Mouse (Mus musculus): Measurements from ENCODE around the gene Baz2a.
A peak's percentile ranks its signal among the peaks of the same experiment; 100 is the strongest.

Baz2a gene

DNA sequence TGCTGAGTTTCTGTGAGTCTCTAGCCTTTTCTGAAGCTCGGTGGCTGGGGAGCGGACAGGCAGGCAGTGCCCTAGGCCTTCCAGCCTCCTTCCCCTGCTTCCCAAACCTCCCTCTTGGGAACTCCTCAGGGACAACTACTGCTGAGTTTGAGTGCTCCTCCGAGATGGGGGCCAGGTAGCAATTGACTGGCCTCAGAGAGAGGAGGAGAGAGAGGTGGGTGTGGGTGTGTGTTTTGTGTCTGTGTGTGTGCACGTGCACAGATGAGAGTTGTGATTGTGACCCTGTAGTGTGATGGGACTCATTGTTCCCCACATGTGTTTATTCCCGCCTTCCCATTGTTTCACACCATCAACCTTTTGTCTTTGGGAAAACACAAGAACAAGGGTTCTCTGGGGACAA lies 36.1 kb downstream of the Baz2a start:
- peak overlapping the region; percentile 7; the same call in 1 of the 2 replicates for H3K4me3 ChIP-seq (replicated peaks; ENCODE audit: low read length)
- H3K4me1 ChIP-seq (replicated peaks; ENCODE audit: low read depth, low read length): peaks cover 85% of the 10 kb centered on the region
- H3K9me3 ChIP-seq (ENCODE audit: low read length): no peaks in the 10 kb centered on the region
- peaks cover 95% of the 10 kb centered on the region for H3K36me3 ChIP-seq (ENCODE audit: insufficient read depth, low read length)
- TF ChIP-seq POU5F1 (IDR thresholded peaks at IDR 0.05; ENCODE audit: borderline replicate concordance, low read length) (no peak), CTCF (conservative IDR thresholded peaks at IDR 0.05; ENCODE audit: low read length) (no peak), NANOG (IDR thresholded peaks at IDR 0.05; ENCODE audit: borderline replicate concordance, low read length) (no peak)
- H3K27me3 ChIP-seq (ENCODE audit: insufficient read depth, low read length): no peaks in the 10 kb centered on the region

DNA sequence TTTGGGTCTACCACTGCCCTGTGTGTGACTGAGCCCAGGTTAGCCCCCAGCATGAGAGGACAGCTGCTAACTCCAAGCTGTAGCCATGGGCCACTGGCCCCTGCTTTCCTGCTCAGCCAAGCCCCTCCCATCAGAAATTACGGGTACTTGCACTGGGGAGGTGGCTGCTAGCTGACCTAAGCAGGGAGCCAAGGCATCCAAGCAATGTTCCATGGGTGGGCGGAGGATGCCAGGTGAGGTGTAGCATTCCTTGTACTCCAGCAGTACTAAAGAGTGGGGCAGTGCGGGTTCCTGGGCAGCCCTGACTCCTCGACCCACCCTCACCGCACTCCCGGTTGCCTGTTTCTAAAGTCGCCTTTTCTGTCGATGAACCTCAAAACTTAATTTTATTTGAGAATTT lies 36.8 kb downstream of the Baz2a start:
- Histone ChIP-seq H3K4me3 (replicated peaks; ENCODE audit: low read length) (peak overlapping the region; percentile 7; the same call in 1 of the 2 replicates), H3K9me3 (ENCODE audit: low read length) (no peaks in the 10 kb centered on the region), H3K36me3 (ENCODE audit: insufficient read depth, low read length) (peaks cover 89% of the 10 kb centered on the region), H3K27me3 (ENCODE audit: insufficient read depth, low read length) (no peaks in the 10 kb centered on the region), H3K4me1 (replicated peaks; ENCODE audit: low read depth, low read length) (peaks cover 89% of the 10 kb centered on the region)
- no peak for TF ChIP-seq NANOG (IDR thresholded peaks at IDR 0.05; ENCODE audit: borderline replicate concordance, low read length)
- TF ChIP-seq POU5F1 (IDR thresholded peaks at IDR 0.05; ENCODE audit: borderline replicate concordance, low read length): no peak
- TF ChIP-seq CTCF (conservative IDR thresholded peaks at IDR 0.05; ENCODE audit: low read length): no peak

DNA sequence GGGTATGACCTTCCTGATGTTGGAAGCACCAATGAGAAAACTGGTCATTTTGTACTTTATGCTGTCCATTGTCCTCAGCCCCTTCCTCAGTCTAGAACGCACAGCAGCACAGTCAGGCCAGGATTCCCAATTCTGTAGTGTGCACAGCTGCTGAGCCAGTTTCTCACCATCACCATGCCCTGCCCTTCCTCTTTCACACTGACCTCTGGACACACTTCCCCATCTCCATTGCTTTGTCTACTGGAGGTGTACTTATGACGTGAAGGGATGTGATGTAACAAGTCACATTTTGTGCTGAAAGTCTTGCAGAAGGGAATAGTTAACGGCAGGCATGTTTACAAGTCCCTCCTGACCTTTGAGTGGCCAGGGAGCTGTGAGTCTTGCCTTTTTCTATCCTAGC lies 39.9 kb downstream of the Baz2a start:
- Histone ChIP-seq H3K36me3 (ENCODE audit: insufficient read depth, low read length) (peaks cover 73% of the 10 kb centered on the region), H3K4me3 (replicated peaks; ENCODE audit: low read length) (no peak overlapping the region), H3K27me3 (ENCODE audit: insufficient read depth, low read length) (no peaks in the 10 kb centered on the region), H3K4me1 (replicated peaks; ENCODE audit: low read depth, low read length) (peaks cover 76% of the 10 kb centered on the region), H3K9me3 (ENCODE audit: low read length) (no peaks in the 10 kb centered on the region)
- TF ChIP-seq NANOG (IDR thresholded peaks at IDR 0.05; ENCODE audit: borderline replicate concordance, low read length) (no peak), POU5F1 (IDR thresholded peaks at IDR 0.05; ENCODE audit: borderline replicate concordance, low read length) (no peak), CTCF (conservative IDR thresholded peaks at IDR 0.05; ENCODE audit: low read length) (no peak)

DNA sequence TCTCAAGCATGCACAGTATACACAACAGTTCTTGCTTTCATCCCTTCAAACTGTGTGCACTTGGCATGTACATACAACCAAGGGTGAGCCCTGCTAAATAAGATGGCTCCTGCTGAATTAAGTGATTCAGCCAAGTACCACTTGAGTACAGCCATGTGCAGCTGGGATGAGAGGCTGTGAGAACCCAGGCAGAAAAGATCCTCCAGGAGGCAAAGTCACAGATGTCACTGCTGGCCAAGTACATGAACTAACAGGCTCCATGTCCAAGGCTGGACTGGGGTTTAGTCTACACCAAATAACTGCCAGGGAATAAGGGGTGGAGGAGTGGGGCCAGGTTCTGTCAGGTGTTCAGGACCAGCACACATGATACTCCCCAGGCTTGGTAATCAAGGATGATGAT lies 40.4 kb downstream of the Baz2a start:
- Histone ChIP-seq H3K4me1 (replicated peaks; ENCODE audit: low read depth, low read length) (peaks cover 71% of the 10 kb centered on the region), H3K27me3 (ENCODE audit: insufficient read depth, low read length) (no peaks in the 10 kb centered on the region)
- TF ChIP-seq NANOG (IDR thresholded peaks at IDR 0.05; ENCODE audit: borderline replicate concordance, low read length): no peak

DNA sequence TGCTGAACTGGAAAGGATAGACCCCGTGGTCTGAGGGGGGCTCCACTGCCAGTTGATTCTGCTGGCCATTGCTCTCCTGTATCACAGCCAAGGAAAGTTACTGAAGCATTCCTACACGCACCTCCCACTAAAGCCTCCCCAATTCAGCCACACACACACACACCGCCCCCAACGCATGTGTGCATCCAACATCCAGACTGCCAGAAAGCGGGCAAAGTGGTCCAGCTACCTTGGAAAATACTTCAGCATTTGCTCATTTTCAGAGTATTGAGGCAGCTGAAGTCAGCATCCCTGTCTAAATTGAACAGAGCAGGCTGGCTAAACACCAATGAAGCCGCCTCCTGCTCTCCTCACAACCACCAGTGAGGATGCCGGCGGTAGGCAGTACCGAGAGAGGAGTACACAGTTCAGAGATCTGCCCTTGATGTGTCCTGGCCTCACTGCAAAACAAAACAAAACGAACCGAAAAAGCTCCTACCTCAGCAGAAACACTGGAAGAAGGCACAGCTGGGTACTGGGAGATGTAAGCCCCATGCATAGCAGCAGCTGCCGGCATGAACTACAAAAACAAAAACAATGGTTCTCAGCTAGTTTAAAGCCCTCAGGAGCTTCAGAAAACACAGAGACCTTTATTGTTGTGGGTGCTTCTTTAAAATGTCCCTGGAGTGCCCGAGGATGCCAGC lies 42.4 kb downstream of the Baz2a start:
- no peaks in the 10 kb centered on the region for H3K9me3 ChIP-seq (ENCODE audit: low read length)
- no peaks in the 10 kb centered on the region for H3K27me3 ChIP-seq (ENCODE audit: insufficient read depth, low read length)
- H3K36me3 ChIP-seq (ENCODE audit: insufficient read depth, low read length): peaks cover 64% of the 10 kb centered on the region
- TF ChIP-seq NANOG (IDR thresholded peaks at IDR 0.05; ENCODE audit: borderline replicate concordance, low read length) (peak; percentile 5; the same call in 1 of the 2 replicates), POU5F1 (IDR thresholded peaks at IDR 0.05; ENCODE audit: borderline replicate concordance, low read length) (no peak), CTCF (conservative IDR thresholded peaks at IDR 0.05; ENCODE audit: low read length) (no peak)
- 0 out of 2 replicates have a peak overlapping the region, but pooled peaks have one; percentile 13 for H3K4me3 ChIP-seq (replicated peaks; ENCODE audit: low read length)
- peaks cover 61% of the 10 kb centered on the region for H3K4me1 ChIP-seq (replicated peaks; ENCODE audit: low read depth, low read length)

More for the DNA sequence above, 40.4 kb downstream of the Baz2a start:
- Histone ChIP-seq H3K9me3 (ENCODE audit: low read length) (no peaks in the 10 kb centered on the region), H3K36me3 (ENCODE audit: insufficient read depth, low read length) (peaks cover 67% of the 10 kb centered on the region), H3K4me3 (replicated peaks; ENCODE audit: low read length) (no peak overlapping the region)

DNA sequence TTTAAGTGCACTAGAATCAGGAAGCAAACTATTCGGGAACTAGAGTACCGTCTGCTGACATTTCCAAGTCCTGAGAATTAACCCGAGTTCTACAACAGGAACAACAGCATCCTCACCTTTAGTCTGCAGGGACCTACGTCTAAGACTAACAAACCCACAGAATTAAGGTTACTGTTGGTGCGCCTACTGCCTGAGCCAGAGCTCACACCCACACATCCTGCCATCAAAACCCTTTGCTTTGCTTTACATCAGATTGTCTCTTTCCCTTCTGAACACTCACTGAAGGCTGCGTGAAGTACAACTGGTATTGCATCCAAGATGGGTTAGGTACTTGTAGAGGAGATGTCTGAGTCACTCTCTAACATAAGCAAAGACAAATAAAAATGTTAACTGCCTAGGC lies 44.0 kb downstream of the Baz2a start:
- TF ChIP-seq NANOG (IDR thresholded peaks at IDR 0.05; ENCODE audit: borderline replicate concordance, low read length) (no peak), POU5F1 (IDR thresholded peaks at IDR 0.05; ENCODE audit: borderline replicate concordance, low read length) (no peak), CTCF (conservative IDR thresholded peaks at IDR 0.05; ENCODE audit: low read length) (no peak)
- Histone ChIP-seq H3K36me3 (ENCODE audit: insufficient read depth, low read length) (peaks cover 58% of the 10 kb centered on the region), H3K27me3 (ENCODE audit: insufficient read depth, low read length) (no peaks in the 10 kb centered on the region), H3K4me1 (replicated peaks; ENCODE audit: low read depth, low read length) (peaks cover 60% of the 10 kb centered on the region), H3K4me3 (replicated peaks; ENCODE audit: low read length) (no peak overlapping the region), H3K9me3 (ENCODE audit: low read length) (no peaks in the 10 kb centered on the region)

DNA sequence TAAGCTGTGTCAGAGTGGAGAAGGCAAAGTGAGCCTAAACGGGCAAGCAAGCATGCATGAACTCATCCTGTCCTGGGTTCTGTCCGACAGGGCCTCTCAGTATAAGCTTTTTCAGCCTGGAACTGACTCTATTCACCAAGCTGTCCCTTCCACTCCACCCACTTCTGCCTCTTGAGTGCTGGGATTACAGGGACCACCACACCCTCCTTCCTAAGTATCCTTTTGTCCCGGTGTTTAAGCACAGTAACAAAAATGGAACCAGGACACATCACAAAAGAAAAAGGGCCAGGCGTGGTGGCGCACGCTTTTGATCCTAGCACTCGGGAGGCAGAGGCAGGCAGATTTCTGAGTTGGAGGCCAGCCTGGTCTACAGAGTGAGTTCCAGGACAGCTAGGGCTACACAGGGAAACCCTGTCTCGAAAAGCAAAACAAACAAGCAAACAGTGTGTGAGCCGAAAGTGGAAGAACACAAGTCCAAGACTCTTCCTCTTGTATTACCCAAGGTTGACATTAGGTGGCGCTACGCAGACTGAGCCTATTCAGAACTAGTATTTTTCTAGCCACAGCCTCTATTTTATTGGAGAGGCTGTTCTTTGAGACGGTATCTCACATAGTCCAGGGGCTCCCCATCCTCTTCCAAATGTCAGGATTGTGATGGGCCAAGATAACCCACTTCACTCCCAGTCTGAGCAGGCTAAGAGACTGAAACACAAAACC lies 49.0 kb downstream of the Baz2a start:
- peaks cover 58% of the 10 kb centered on the region for H3K4me1 ChIP-seq (replicated peaks; ENCODE audit: low read depth, low read length)
- TF ChIP-seq CTCF (conservative IDR thresholded peaks at IDR 0.05; ENCODE audit: low read length) (peak; percentile 95), POU5F1 (IDR thresholded peaks at IDR 0.05; ENCODE audit: borderline replicate concordance, low read length) (no peak)
- H3K36me3 ChIP-seq (ENCODE audit: insufficient read depth, low read length): peaks cover 53% of the 10 kb centered on the region
- no peaks in the 10 kb centered on the region for H3K27me3 ChIP-seq (ENCODE audit: insufficient read depth, low read length)
- no peaks in the 10 kb centered on the region for H3K9me3 ChIP-seq (ENCODE audit: low read length)
- H3K4me3 ChIP-seq (replicated peaks; ENCODE audit: low read length): no peak overlapping the region

DNA sequence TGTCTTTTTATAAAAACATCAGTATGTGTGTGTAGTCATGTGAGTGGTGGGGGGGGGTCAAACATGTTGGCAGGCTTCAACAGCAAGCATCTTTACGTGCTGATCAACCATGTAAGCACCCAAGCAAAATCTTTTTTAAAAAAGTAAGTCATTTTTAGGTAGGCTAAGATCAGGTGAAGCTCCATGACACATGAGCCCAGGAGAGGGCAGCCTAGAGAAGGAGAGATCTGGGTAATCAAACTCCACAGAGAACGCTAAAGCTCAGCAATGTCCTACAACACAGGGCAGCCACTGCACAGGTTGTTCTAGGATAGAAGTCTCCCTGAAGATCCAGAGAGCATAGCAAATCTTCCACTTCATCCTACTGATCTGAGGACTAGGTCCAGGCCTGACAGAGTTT lies 50.8 kb downstream of the Baz2a start:
- Histone ChIP-seq H3K27me3 (ENCODE audit: insufficient read depth, low read length) (no peaks in the 10 kb centered on the region), H3K4me1 (replicated peaks; ENCODE audit: low read depth, low read length) (peaks cover 68% of the 10 kb centered on the region)
- TF ChIP-seq NANOG (IDR thresholded peaks at IDR 0.05; ENCODE audit: borderline replicate concordance, low read length): no peak
- TF ChIP-seq CTCF (conservative IDR thresholded peaks at IDR 0.05; ENCODE audit: low read length): peak; percentile 14; the same call in 1 of the 2 replicates
- TF ChIP-seq POU5F1 (IDR thresholded peaks at IDR 0.05; ENCODE audit: borderline replicate concordance, low read length): no peak

More for the DNA sequence above, 50.8 kb downstream of the Baz2a start:
- no peak overlapping the region for H3K4me3 ChIP-seq (replicated peaks; ENCODE audit: low read length)
- H3K36me3 ChIP-seq (ENCODE audit: insufficient read depth, low read length): peaks cover 49% of the 10 kb centered on the region
- H3K9me3 ChIP-seq (ENCODE audit: low read length): no peaks in the 10 kb centered on the region
